Mouse (Mus musculus) heart, adult 2 months (tissue): ENCODE data around the gene Fez2.

Experiments used
- CTCF ChIP-seq: fragments of 200-600 bp; IDR thresholded peaks from 2 replicates; pipeline ENCODE4 v1.8.1; 2022; ENCODE audit warnings: antibody characterized with exemption, mild to moderate bottlenecking, moderate library complexity
- POLR2A ChIP-seq: fragments of 200-500 bp; IDR thresholded peaks from 2 replicates; pipeline ENCODE4 v1.6.1; 2011; ENCODE audit warnings: mild to moderate bottlenecking, low read depth, low read length, control low read depth; ENCODE audit not compliant: insufficient read depth

DNA sequence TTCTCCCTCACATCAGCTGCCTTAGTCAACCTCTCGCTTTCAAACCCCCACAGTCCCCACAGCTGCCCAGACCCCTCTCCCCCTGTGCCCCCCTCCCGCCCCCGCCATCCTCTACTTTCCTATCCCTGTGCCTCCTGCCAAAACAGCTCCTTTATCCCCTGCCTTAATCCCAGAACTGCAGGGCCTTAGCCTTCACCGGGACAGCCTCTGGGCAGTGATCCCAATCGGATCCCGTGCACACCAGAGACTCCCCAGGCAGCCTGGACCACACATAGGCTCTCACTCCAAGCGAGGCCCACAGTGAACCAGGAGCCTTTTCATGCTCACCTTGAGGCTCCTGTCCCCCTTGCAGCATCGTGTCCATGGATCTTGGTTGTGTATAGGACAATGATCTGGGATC lies 49.5 kb downstream of the Fez2 start:
- TF ChIP-seq POLR2A (no peak), CTCF (no peak)
